Mouse (Mus musculus) cerebellum, adult 2 months (tissue): ENCODE results near the gene Fhad1. TPM values are rescaled to one million over a fixed set of nuclear protein-coding genes. Genes with fewer than 3 reads are reported as not detected.

Source experiments
- DNase-seq, 2 experiments: peaks; one replicate each; pipeline ENCODE4 v3.0.0; 2021
- H3K27ac ChIP-seq: fragments of 200-500 bp; 2 replicates; pipeline ENCODE4 v1.5.1; 2012; ENCODE audit warnings: low read length, control low read depth, inconsistent platforms; ENCODE audit not compliant: insufficient read depth
- H3K27me3 ChIP-seq: fragments of 200-500 bp; 2 replicates; pipeline ENCODE4 v1.6.1; 2012; ENCODE audit warnings: inconsistent platforms, mild to moderate bottlenecking, low read length, moderate library complexity; ENCODE audit not compliant: control insufficient read depth, insufficient read depth
- H3K4me1 ChIP-seq: fragments of 200-500 bp; 2 replicates; pipeline ENCODE4 v1.6.1; 2011; ENCODE audit warnings: low read length; ENCODE audit not compliant: control insufficient read depth, insufficient read depth
- H3K4me3 ChIP-seq: fragments of 200-500 bp; replicated peaks from 2 replicates; pipeline ENCODE3; 2011; ENCODE audit warnings: mild to moderate bottlenecking, low read depth, low read length, control low read depth; ENCODE audit not compliant: insufficient read depth
- CTCF ChIP-seq: fragments of 200-500 bp; IDR thresholded peaks from 2 replicates; pipeline ENCODE4 v1.5.1; 2011; ENCODE audit warnings: low read depth, mild to moderate bottlenecking, control low read depth, low read length, moderate library complexity, borderline replicate concordance; ENCODE audit not compliant: insufficient read depth
- POLR2A ChIP-seq: fragments of 200-500 bp; IDR thresholded peaks from 2 replicates; pipeline ENCODE4 v1.6.1; 2011; ENCODE audit warnings: low read length, control low read depth, borderline replicate concordance; ENCODE audit not compliant: insufficient read depth
- WGBS: fragments of 180-500 bp; shearing (Covaris S2); methylation state at CpG from one replicate; pipeline ENCODE4 v1.1.7; 2018; 5-methylcytosine and 5-hydroxymethylcytosine counted together
- polyA plus RNA-seq: library from polyadenylated mRNA; depleted of rRNA; stranded (reverse); fragments of >200 nt; gene quantifications from 2 replicates; pipeline ENCODE4 v1.2.3, GENCODE M21; 2012

The Fhad1 gene
- polyA plus RNA-seq, 1 experiment = 2.1 TPM

DNA sequence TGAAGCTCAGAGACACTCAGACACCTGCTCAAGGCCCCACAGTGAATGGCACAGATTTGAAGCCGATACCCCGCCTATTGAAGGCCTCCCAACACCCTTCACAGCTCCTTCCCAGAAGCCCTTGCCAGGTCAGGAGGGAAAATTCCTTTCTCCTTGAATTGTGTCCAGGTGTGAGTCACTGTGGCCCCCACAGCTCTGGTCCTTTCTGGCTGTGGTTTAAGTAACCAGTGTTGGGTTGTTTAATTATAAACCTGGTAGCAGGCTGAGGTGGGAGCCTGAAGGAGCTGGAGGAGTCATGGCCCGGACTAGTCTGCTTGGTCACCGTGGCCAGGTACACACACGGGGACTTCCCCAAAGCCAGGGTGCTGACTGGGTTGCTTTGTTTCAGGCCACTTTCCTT lies 32.1 kb upstream of the Fhad1 start:
- 81% methylated on average over 5 of the region's 5 CpGs for WGBS

GRCm38 (mm10) chr4:142046496-142046895 lies 31.6 kb upstream of the Fhad1 start:
- peaks cover 38% of the 10 kb centered on the region for H3K4me1 ChIP-seq
- no peak overlapping the region for H3K27ac ChIP-seq
- H3K4me3 ChIP-seq = no peak overlapping the region
- 92% methylated on average over 7 of the region's 7 CpGs for WGBS
- TF ChIP-seq POLR2A (no peak), CTCF (no peak)
- H3K27me3 ChIP-seq = no peaks in the 10 kb centered on the region
- DNase-seq = no peak

More for the DNA sequence above, 32.1 kb upstream of the Fhad1 start:
- no peak for DNase-seq
- no peak for TF ChIP-seq CTCF
- no peak for TF ChIP-seq POLR2A
- Histone ChIP-seq H3K27me3 (no peaks in the 10 kb centered on the region), H3K4me3 (no peak overlapping the region), H3K27ac (no peak overlapping the region), H3K4me1 (peaks cover 38% of the 10 kb centered on the region)

DNA sequence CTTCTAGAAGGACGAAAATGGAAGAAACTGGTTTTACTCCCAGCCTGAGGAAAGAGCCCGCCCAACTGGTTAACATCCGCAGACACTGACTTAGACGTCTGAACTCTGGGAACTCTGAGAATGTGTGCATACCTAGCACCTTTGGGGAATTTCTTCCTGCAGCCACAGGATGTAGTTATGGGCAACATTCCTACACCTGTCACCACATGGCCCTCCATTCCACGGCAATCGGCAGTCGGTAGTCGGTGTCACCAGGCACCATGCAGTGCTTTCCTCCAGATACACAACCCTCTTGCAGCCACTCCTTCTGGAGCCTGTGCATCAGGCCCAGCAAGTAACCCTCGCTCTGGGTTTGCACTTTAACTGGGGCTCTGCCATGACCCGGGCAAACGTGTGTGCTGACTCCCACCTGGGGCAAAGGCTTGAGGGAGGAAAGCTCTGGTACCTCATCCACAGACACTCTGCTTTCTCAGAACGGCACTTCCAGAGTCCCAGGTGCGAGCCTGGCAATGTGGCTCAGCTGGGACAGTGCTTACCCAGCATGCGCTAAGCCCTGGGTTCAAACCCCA lies 30.8 kb upstream of the Fhad1 start:
- TF ChIP-seq CTCF (no peak), POLR2A (no peak)
- Histone ChIP-seq H3K4me1 (peaks cover 38% of the 10 kb centered on the region), H3K27ac (no peak overlapping the region), H3K4me3 (no peak overlapping the region), H3K27me3 (no peaks in the 10 kb centered on the region)
- 66% methylated on average over 14 of the region's 14 CpGs for WGBS
- no peak for DNase-seq

- DNase-seq = no peak
- no peaks in the 10 kb centered on the region for H3K27me3 ChIP-seq
- TF ChIP-seq POLR2A (no peak), CTCF (no peak)
- no peak overlapping the region for H3K27ac ChIP-seq
- WGBS = 59% methylated on average over 12 of the region's 12 CpGs
- no peak overlapping the region for H3K4me3 ChIP-seq
- H3K4me1 ChIP-seq = peaks cover 44% of the 10 kb centered on the region
These were observed 29.6 kb upstream of the Fhad1 start for GRCm38 (mm10) chr4:142044452-142044851.

- TF ChIP-seq CTCF (no peak), POLR2A (no peak)
- DNase-seq = no peak
- WGBS = 83% methylated on average over 9 of the region's 9 CpGs
- H3K27me3 ChIP-seq = no peaks in the 10 kb centered on the region
- no peak overlapping the region for H3K4me3 ChIP-seq
- H3K27ac ChIP-seq = no peak overlapping the region
- peaks cover 25% of the 10 kb centered on the region for H3K4me1 ChIP-seq
These were observed 24.9 kb upstream of the Fhad1 start for GRCm38 (mm10) chr4:142039662-142040353.

DNA sequence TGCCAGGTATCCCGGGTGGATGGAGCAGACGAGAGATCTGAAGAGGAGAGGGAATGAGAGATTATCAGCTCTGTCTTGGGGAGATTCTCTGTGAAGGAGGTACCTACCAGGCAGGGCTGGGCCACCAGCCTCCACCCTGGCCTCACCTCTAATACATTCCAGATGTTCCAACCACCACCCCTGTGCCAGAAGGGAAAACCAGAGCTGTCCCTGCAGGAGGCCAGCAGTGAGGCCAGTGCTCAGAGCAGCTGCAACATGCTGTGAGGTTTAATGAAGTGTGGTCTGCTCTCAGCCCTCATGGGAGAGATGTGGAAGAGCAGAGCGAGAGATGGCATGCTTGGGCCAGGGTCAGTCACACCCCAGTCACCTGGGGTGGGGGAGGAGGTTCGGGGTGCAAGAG lies 23.0 kb upstream of the Fhad1 start:
- H3K4me1 ChIP-seq = peaks cover 15% of the 10 kb centered on the region
- DNase-seq = no peak
- 61% methylated on average over 4 of the region's 4 CpGs for WGBS
- no peak for TF ChIP-seq POLR2A
- no peak for TF ChIP-seq CTCF
- no peak overlapping the region for H3K4me3 ChIP-seq
- H3K27ac ChIP-seq = no peak overlapping the region
- no peaks in the 10 kb centered on the region for H3K27me3 ChIP-seq

DNA sequence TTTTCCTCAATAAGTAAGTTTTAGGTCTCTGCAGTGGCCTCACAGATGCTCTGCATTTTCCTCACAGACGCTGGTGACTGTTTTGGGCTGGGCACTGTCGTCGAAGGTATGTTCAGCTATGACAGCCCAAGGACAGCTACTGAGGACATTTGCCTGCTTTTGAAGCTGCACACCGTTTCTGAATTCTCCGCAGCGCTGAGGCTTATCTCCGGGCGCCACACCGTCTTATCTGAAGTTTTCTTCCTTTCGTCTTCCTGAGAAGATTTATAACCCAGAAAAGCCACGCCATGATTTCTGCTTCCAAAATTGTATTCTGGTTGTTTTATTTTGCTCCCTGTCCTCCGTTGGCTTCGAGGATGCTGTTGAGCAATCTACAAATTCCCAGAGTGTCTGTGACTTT lies 13.7 kb upstream of the Fhad1 start:
- no peak for DNase-seq
- WGBS = 93% methylated on average over 13 of the region's 13 CpGs
- TF ChIP-seq CTCF (no peak), POLR2A (no peak)
- Histone ChIP-seq H3K4me3 (no peak overlapping the region), H3K27ac (no peak overlapping the region), H3K27me3 (no peaks in the 10 kb centered on the region), H3K4me1 (no peaks in the 10 kb centered on the region)

GRCm38 (mm10) chr4:142026965-142027364 lies 12.1 kb upstream of the Fhad1 start:
- WGBS = 54% methylated on average over 2 of the region's 2 CpGs
- TF ChIP-seq POLR2A (no peak), CTCF (no peak)

More at GRCm38 (mm10) chr4:142026965-142027364, 12.1 kb upstream of the Fhad1 start:
- no peak overlapping the region for H3K27ac ChIP-seq
- H3K4me3 ChIP-seq = no peak overlapping the region
- H3K4me1 ChIP-seq = no peaks in the 10 kb centered on the region
- H3K27me3 ChIP-seq = no peaks in the 10 kb centered on the region
- no peak for DNase-seq
